Mouse (Mus musculus): Measurements from ENCODE around the gene Snx27. TPM values are rescaled to one million over a fixed set of nuclear protein-coding genes. Genes with fewer than 3 reads are reported as not detected.
A peak's percentile ranks its signal among the peaks of the same experiment; 100 is the strongest.

Gene Snx27
- total RNA-seq, 1 experiment: 33.1 TPM

DNA sequence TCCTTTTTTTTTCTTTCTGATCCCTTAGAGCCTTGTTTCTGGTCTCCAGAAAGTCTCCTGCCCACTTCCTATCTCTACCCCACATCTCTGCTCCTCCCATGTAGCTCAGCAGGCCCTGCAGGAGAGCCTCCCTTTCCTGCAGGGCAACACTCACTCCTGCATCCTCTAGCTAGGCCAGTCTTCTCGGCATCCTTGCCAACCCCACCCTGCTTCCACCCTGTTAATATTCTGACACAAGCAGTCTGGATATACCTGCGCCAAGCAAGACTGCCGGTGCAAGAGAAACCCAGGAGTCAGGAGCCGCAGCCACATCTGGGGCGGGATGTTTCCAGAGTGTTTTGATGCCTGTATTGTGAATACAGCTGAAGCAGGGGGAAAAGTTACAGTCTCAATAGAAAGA is 29.3 kb upstream of the Snx27 start:
- Histone ChIP-seq H3K4me1 (ENCODE audit: control insufficient read depth in 2 of 2, insufficient read depth in 2 of 2, low read length in 2 of 2, poor library complexity in 1 of 2) (peaks cover 1 to 3% of the 10 kb centered on the region in 2 experiments; a peak in 1 of 4 replicates), H3K36me3 (ENCODE audit: control insufficient read depth, insufficient read depth, low read length, poor library complexity, severe bottlenecking) (no peaks in the 10 kb centered on the region), H3K4me3 (ENCODE audit: insufficient read depth in 1 of 2, low read depth in 1 of 2, low read length in 2 of 2, poor library complexity in 1 of 2, severe bottlenecking in 1 of 2) (no peak overlapping the region), H3K27ac (ENCODE audit: insufficient read depth, low read depth, low read length, poor library complexity, severe bottlenecking) (no peak overlapping the region), H3K9ac (ENCODE audit: insufficient read depth, low read depth, low read length, poor library complexity, severe bottlenecking) (no peak overlapping the region), H3K9me3 (ENCODE audit: control insufficient read depth, insufficient read depth, low read depth, low read length) (no peaks in the 10 kb centered on the region)
- in situ Hi-C loops (cut with MboI; ENCODE audit: low sequenced_read_pairs in 2 of 2, unreplicated experiment in 2 of 2): no loop called here
- no peak for DNase-seq (ENCODE audit: low read depth, low spot score)
- TF ChIP-seq MAFK (IDR thresholded peaks at IDR 0.05; ENCODE audit: insufficient read depth, low read depth, low read length) (no peak), HCFC1 (IDR thresholded peaks at IDR 0.05; ENCODE audit: borderline replicate concordance, insufficient read depth, low read length) (no peak), ZNF384 (IDR thresholded peaks at IDR 0.05; ENCODE audit: low read depth, low read length) (no peak), CHD2 (IDR thresholded peaks at IDR 0.05; ENCODE audit: low read depth, low read length) (no peak), ZC3H11A (IDR thresholded peaks at IDR 0.05; ENCODE audit: borderline replicate concordance, low read depth, low read length) (no peak)

- Histone ChIP-seq H3K36me3 (ENCODE audit: control insufficient read depth, insufficient read depth, low read length, poor library complexity, severe bottlenecking) (no peaks in the 10 kb centered on the region), H3K4me1 (ENCODE audit: control insufficient read depth in 2 of 2, insufficient read depth in 2 of 2, low read length in 2 of 2, poor library complexity in 1 of 2) (peaks cover 1 to 3% of the 10 kb centered on the region in 2 experiments; a peak in 1 of 4 replicates), H3K27ac (ENCODE audit: insufficient read depth, low read depth, low read length, poor library complexity, severe bottlenecking) (no peak overlapping the region), H3K4me3 (ENCODE audit: insufficient read depth in 1 of 2, low read depth in 1 of 2, low read length in 2 of 2, poor library complexity in 1 of 2, severe bottlenecking in 1 of 2) (no peak overlapping the region), H3K9ac (ENCODE audit: insufficient read depth, low read depth, low read length, poor library complexity, severe bottlenecking) (no peak overlapping the region), H3K9me3 (ENCODE audit: control insufficient read depth, insufficient read depth, low read depth, low read length) (no peaks in the 10 kb centered on the region)
- in situ Hi-C loops (cut with MboI; ENCODE audit: low sequenced_read_pairs in 2 of 2, unreplicated experiment in 2 of 2): no loop called here
- no peak for TF ChIP-seq MAFK (IDR thresholded peaks at IDR 0.05; ENCODE audit: insufficient read depth, low read depth, low read length)
- TF ChIP-seq ZC3H11A (IDR thresholded peaks at IDR 0.05; ENCODE audit: borderline replicate concordance, low read depth, low read length): no peak
- DNase-seq (ENCODE audit: low read depth, low spot score): no peak
Observed at GRCm38 (mm10) chr3:94611343-94611742, 28.8 kb upstream of the Snx27 start.

DNA sequence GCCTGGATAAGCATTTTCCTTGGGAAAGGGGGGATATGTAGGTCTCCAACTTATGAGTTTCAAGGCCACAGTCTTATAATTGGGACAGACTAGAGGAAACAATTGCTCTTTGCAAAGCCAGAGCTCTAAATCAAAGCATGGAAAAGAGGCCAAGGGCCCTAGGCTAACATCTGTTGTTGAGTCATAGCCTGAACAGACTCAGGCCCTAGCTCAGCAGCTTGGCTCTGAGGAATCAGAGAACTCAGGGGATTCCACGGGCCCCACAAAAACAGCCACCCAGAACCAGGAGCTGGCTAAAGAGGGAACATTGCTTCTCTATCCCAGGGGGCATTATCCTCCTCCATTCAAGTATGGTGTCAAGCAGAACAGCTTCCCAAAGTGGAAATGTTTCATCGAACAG is 28.1 kb upstream of the Snx27 start:
- peaks cover 1 to 3% of the 10 kb centered on the region in 2 experiments; a peak in 1 of 4 replicates for H3K4me1 ChIP-seq (ENCODE audit: control insufficient read depth in 2 of 2, insufficient read depth in 2 of 2, low read length in 2 of 2, poor library complexity in 1 of 2)
- in situ Hi-C loops (cut with MboI; ENCODE audit: low sequenced_read_pairs in 2 of 2, unreplicated experiment in 2 of 2): no loop called here
- H3K9ac ChIP-seq (ENCODE audit: insufficient read depth, low read depth, low read length, poor library complexity, severe bottlenecking): no peak overlapping the region
- DNase-seq (ENCODE audit: low read depth, low spot score): no peak
- TF ChIP-seq CHD2 (IDR thresholded peaks at IDR 0.05; ENCODE audit: low read depth, low read length) (no peak), MAFK (IDR thresholded peaks at IDR 0.05; ENCODE audit: insufficient read depth, low read depth, low read length) (no peak), ZNF384 (IDR thresholded peaks at IDR 0.05; ENCODE audit: low read depth, low read length) (no peak)
- H3K36me3 ChIP-seq (ENCODE audit: control insufficient read depth, insufficient read depth, low read length, poor library complexity, severe bottlenecking): no peaks in the 10 kb centered on the region
- H3K27ac ChIP-seq (ENCODE audit: insufficient read depth, low read depth, low read length, poor library complexity, severe bottlenecking): no peak overlapping the region
- no peak overlapping the region for H3K4me3 ChIP-seq (ENCODE audit: insufficient read depth in 1 of 2, low read depth in 1 of 2, low read length in 2 of 2, poor library complexity in 1 of 2, severe bottlenecking in 1 of 2)
- H3K9me3 ChIP-seq (ENCODE audit: control insufficient read depth, insufficient read depth, low read depth, low read length): no peaks in the 10 kb centered on the region

GRCm38 (mm10) chr3:94609621-94610020 is 27.1 kb upstream of the Snx27 start:
- Histone ChIP-seq H3K36me3 (ENCODE audit: control insufficient read depth, insufficient read depth, low read length, poor library complexity, severe bottlenecking) (no peaks in the 10 kb centered on the region), H3K27ac (ENCODE audit: insufficient read depth, low read depth, low read length, poor library complexity, severe bottlenecking) (no peak overlapping the region), H3K4me1 (ENCODE audit: control insufficient read depth in 2 of 2, insufficient read depth in 2 of 2, low read length in 2 of 2, poor library complexity in 1 of 2) (peaks cover 1 to 3% of the 10 kb centered on the region in 2 experiments; a peak in 1 of 4 replicates), H3K9ac (ENCODE audit: insufficient read depth, low read depth, low read length, poor library complexity, severe bottlenecking) (no peak overlapping the region), H3K4me3 (ENCODE audit: insufficient read depth in 1 of 2, low read depth in 1 of 2, low read length in 2 of 2, poor library complexity in 1 of 2, severe bottlenecking in 1 of 2) (no peak overlapping the region), H3K9me3 (ENCODE audit: control insufficient read depth, insufficient read depth, low read depth, low read length) (no peaks in the 10 kb centered on the region)
- DNase-seq (ENCODE audit: low read depth, low spot score): no peak
- in situ Hi-C loops (cut with MboI; ENCODE audit: low sequenced_read_pairs in 2 of 2, unreplicated experiment in 2 of 2): no loop called here
- TF ChIP-seq MAFK (IDR thresholded peaks at IDR 0.05; ENCODE audit: insufficient read depth, low read depth, low read length) (no peak), HCFC1 (IDR thresholded peaks at IDR 0.05; ENCODE audit: borderline replicate concordance, insufficient read depth, low read length) (no peak), ZNF384 (IDR thresholded peaks at IDR 0.05; ENCODE audit: low read depth, low read length) (no peak)

GRCm38 (mm10) chr3:94601959-94602358 is 19.4 kb upstream of the Snx27 start:
- DNase-seq (ENCODE audit: low read depth, low spot score): no peak

More at GRCm38 (mm10) chr3:94601959-94602358, 19.4 kb upstream of the Snx27 start:
- in situ Hi-C loops (cut with MboI; ENCODE audit: low sequenced_read_pairs in 2 of 2, unreplicated experiment in 2 of 2): no loop called here
- Histone ChIP-seq H3K9me3 (ENCODE audit: control insufficient read depth, insufficient read depth, low read depth, low read length) (no peaks in the 10 kb centered on the region), H3K27ac (ENCODE audit: insufficient read depth, low read depth, low read length, poor library complexity, severe bottlenecking) (no peak overlapping the region), H3K4me1 (ENCODE audit: control insufficient read depth in 2 of 2, insufficient read depth in 2 of 2, low read length in 2 of 2, poor library complexity in 1 of 2) (peaks cover 0 to 5% of the 10 kb centered on the region in 2 experiments; a peak in 1 of 4 replicates), H3K36me3 (ENCODE audit: control insufficient read depth, insufficient read depth, low read length, poor library complexity, severe bottlenecking) (no peaks in the 10 kb centered on the region), H3K9ac (ENCODE audit: insufficient read depth, low read depth, low read length, poor library complexity, severe bottlenecking) (no peak overlapping the region), H3K4me3 (ENCODE audit: insufficient read depth in 1 of 2, low read depth in 1 of 2, low read length in 2 of 2, poor library complexity in 1 of 2, severe bottlenecking in 1 of 2) (no peak overlapping the region)
- TF ChIP-seq MAFK (IDR thresholded peaks at IDR 0.05; ENCODE audit: insufficient read depth, low read depth, low read length): no peak
- 0 out of 2 replicates have a peak, but pooled peaks have one; percentile 13 for TF ChIP-seq ZC3H11A (IDR thresholded peaks at IDR 0.05; ENCODE audit: borderline replicate concordance, low read depth, low read length)

All from ES-E14 (cell line).